Mouse (Mus musculus): ENCODE measurements at regions not wholly inside any gene's neighbourhood (a gene's known extent, or its start where the extent isn't known, plus 50 kb on each side); places are given as distances from the start of the nearest gene placed in this dataset.

- H3K4me1 ChIP-seq (replicated peaks; ENCODE audit: low read depth, low read length): no peaks in the 10 kb centered on the region
- H3K36me3 ChIP-seq (ENCODE audit: insufficient read depth, low read length): no peaks in the 10 kb centered on the region
- H3K27me3 ChIP-seq (ENCODE audit: insufficient read depth, low read length): no peaks in the 10 kb centered on the region
- TF ChIP-seq POU5F1 (IDR thresholded peaks at IDR 0.05; ENCODE audit: borderline replicate concordance, low read length) (no peak), NANOG (IDR thresholded peaks at IDR 0.05; ENCODE audit: borderline replicate concordance, low read length) (no peak), CTCF (conservative IDR thresholded peaks at IDR 0.05; ENCODE audit: low read length) (no peak)
- no peaks in the 10 kb centered on the region for H3K9me3 ChIP-seq (ENCODE audit: low read length)
- H3K4me3 ChIP-seq (replicated peaks; ENCODE audit: low read length): no peak overlapping the region
Measured at GRCm38 (mm10) chr1:77043749-77044564, 470.9 kb downstream of the Epha4 start.

GRCm38 (mm10) chr1:77048720-77049406 lies 466.0 kb downstream of the Epha4 start:
- no peak overlapping the region for H3K4me3 ChIP-seq (replicated peaks; ENCODE audit: low read length)
- no peaks in the 10 kb centered on the region for H3K36me3 ChIP-seq (ENCODE audit: insufficient read depth, low read length)
- H3K9me3 ChIP-seq (ENCODE audit: low read length): peaks cover under 1% of the 10 kb centered on the region; the same call in 1 of the 2 replicates
- no peak for TF ChIP-seq CTCF (conservative IDR thresholded peaks at IDR 0.05; ENCODE audit: low read length)
- no peak for TF ChIP-seq NANOG (IDR thresholded peaks at IDR 0.05; ENCODE audit: borderline replicate concordance, low read length)
- no peak for TF ChIP-seq POU5F1 (IDR thresholded peaks at IDR 0.05; ENCODE audit: borderline replicate concordance, low read length)
- no peaks in the 10 kb centered on the region for H3K4me1 ChIP-seq (replicated peaks; ENCODE audit: low read depth, low read length)
- H3K27me3 ChIP-seq (ENCODE audit: insufficient read depth, low read length): no peaks in the 10 kb centered on the region

- H3K36me3 ChIP-seq (ENCODE audit: insufficient read depth, low read length): no peaks in the 10 kb centered on the region
- H3K27me3 ChIP-seq (ENCODE audit: insufficient read depth, low read length): no peaks in the 10 kb centered on the region
- no peaks in the 10 kb centered on the region for H3K4me1 ChIP-seq (replicated peaks; ENCODE audit: low read depth, low read length)
- peaks cover 8% of the 10 kb centered on the region; the same call in 1 of the 2 replicates for H3K9me3 ChIP-seq (ENCODE audit: low read length)
- H3K4me3 ChIP-seq (replicated peaks; ENCODE audit: low read length): no peak overlapping the region
- no peak for TF ChIP-seq CTCF (conservative IDR thresholded peaks at IDR 0.05; ENCODE audit: low read length)
- no peak for TF ChIP-seq POU5F1 (IDR thresholded peaks at IDR 0.05; ENCODE audit: borderline replicate concordance, low read length)
- no peak for TF ChIP-seq NANOG (IDR thresholded peaks at IDR 0.05; ENCODE audit: borderline replicate concordance, low read length)
Measured at GRCm38 (mm10) chr1:77051239-77051638, 463.6 kb downstream of the Epha4 start.

- Histone ChIP-seq H3K27me3 (ENCODE audit: insufficient read depth, low read length) (no peaks in the 10 kb centered on the region), H3K4me3 (replicated peaks; ENCODE audit: low read length) (no peak overlapping the region), H3K36me3 (ENCODE audit: insufficient read depth, low read length) (no peaks in the 10 kb centered on the region), H3K9me3 (ENCODE audit: low read length) (peaks cover 8% of the 10 kb centered on the region; the same call in 1 of the 2 replicates), H3K4me1 (replicated peaks; ENCODE audit: low read depth, low read length) (no peaks in the 10 kb centered on the region)
- TF ChIP-seq CTCF (conservative IDR thresholded peaks at IDR 0.05; ENCODE audit: low read length) (no peak), NANOG (IDR thresholded peaks at IDR 0.05; ENCODE audit: borderline replicate concordance, low read length) (no peak), POU5F1 (IDR thresholded peaks at IDR 0.05; ENCODE audit: borderline replicate concordance, low read length) (no peak)
Measured at GRCm38 (mm10) chr1:77053837-77054540, 460.9 kb downstream of the Epha4 start.

DNA sequence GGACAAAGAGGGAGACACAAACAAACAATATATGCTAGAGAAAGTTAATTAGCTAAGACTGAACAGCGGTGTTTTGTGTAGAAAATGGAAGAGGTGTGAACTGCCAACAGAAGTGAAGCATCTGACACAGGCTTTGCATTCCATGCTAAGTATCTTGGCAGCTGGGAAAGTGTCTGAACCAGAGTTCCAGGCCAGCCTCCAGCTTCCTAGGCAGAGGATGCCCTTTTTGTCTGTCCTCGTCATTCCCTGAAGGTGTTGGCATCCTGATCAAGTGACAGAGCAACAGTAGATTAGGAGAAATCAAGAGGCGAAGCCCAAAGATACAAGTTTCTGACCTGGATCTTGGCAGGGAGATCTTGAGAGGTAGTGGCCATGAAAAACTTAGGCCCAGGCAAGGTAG lies 452.4 kb downstream of the Epha4 start:
- Histone ChIP-seq H3K36me3 (ENCODE audit: insufficient read depth, low read length) (no peaks in the 10 kb centered on the region), H3K4me3 (replicated peaks; ENCODE audit: low read length) (no peak overlapping the region), H3K27me3 (ENCODE audit: insufficient read depth, low read length) (no peaks in the 10 kb centered on the region), H3K9me3 (ENCODE audit: low read length) (no peaks in the 10 kb centered on the region), H3K4me1 (replicated peaks; ENCODE audit: low read depth, low read length) (no peaks in the 10 kb centered on the region)
- no peak for TF ChIP-seq NANOG (IDR thresholded peaks at IDR 0.05; ENCODE audit: borderline replicate concordance, low read length)
- TF ChIP-seq POU5F1 (IDR thresholded peaks at IDR 0.05; ENCODE audit: borderline replicate concordance, low read length): no peak
- no peak for TF ChIP-seq CTCF (conservative IDR thresholded peaks at IDR 0.05; ENCODE audit: low read length)

GRCm38 (mm10) chr1:77073071-77073470 lies 441.8 kb downstream of the Epha4 start:
- TF ChIP-seq POU5F1 (IDR thresholded peaks at IDR 0.05; ENCODE audit: borderline replicate concordance, low read length): no peak
- TF ChIP-seq NANOG (IDR thresholded peaks at IDR 0.05; ENCODE audit: borderline replicate concordance, low read length): no peak
- no peak for TF ChIP-seq CTCF (conservative IDR thresholded peaks at IDR 0.05; ENCODE audit: low read length)
- H3K36me3 ChIP-seq (ENCODE audit: insufficient read depth, low read length): no peaks in the 10 kb centered on the region
- no peaks in the 10 kb centered on the region for H3K9me3 ChIP-seq (ENCODE audit: low read length)
- H3K27me3 ChIP-seq (ENCODE audit: insufficient read depth, low read length): no peaks in the 10 kb centered on the region
- no peak overlapping the region for H3K4me3 ChIP-seq (replicated peaks; ENCODE audit: low read length)
- H3K4me1 ChIP-seq (replicated peaks; ENCODE audit: low read depth, low read length): no peaks in the 10 kb centered on the region

DNA sequence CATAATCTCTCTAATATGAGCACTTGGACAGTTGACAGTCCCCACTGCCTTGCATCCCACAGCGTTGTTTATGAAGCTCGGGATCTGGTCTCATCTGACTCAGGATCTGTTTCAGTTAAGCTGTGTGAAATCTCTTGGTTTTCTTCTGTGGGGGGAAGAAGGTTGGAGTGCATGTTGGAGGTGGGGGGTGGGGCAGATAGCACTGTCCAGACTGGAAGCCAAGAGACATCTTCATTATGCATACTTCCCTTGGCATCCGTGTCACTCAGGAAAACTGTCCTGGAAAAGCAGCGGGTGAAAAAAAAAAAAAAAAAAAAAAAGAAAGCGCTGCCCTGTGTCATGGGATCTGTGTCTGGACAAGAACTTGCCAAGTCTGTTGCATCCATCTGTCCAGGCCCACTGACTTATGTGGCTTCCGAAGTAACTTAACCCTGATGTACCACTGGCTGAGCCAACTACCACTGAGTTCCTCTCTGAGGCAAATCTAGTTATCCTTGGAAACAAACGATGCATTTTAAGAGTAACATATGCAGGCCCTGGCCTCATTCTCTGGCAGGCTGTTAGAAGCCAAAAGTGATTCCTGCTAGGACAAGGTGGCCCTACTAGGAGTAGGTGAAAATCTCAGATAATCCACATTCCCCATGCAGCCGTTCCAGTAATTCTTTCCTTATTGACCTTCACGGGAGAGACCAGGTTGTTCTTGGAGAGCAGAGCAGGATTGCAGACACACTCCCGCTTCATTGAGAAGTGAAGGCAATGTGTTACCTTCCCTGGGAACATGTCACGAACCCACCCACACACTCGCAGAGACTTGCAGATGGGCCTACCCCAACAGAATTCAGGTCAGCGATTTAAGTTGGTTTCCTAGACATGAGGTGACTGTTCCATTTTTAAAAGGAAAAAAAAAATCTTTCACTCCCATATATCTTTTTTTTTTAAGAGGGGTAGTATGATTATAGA lies 439.7 kb downstream of the Epha4 start:
- TF ChIP-seq CTCF (conservative IDR thresholded peaks at IDR 0.05; ENCODE audit: low read length) (no peak), NANOG (IDR thresholded peaks at IDR 0.05; ENCODE audit: borderline replicate concordance, low read length) (no peak), POU5F1 (IDR thresholded peaks at IDR 0.05; ENCODE audit: borderline replicate concordance, low read length) (no peak)
- Histone ChIP-seq H3K36me3 (ENCODE audit: insufficient read depth, low read length) (no peaks in the 10 kb centered on the region), H3K4me3 (replicated peaks; ENCODE audit: low read length) (no peak overlapping the region), H3K27me3 (ENCODE audit: insufficient read depth, low read length) (no peaks in the 10 kb centered on the region), H3K4me1 (replicated peaks; ENCODE audit: low read depth, low read length) (no peaks in the 10 kb centered on the region), H3K9me3 (ENCODE audit: low read length) (no peaks in the 10 kb centered on the region)
